Mouse (Mus musculus) hindbrain, postnatal 0 days (tissue): Measurements from ENCODE around the gene Ddb2. TPM values are rescaled to one million over a fixed set of nuclear protein-coding genes. Genes with fewer than 3 reads are reported as not detected.

ENCODE experiments used
- ATAC-seq: fragments of 200-750 bp; cut with Nextera tagmentation; 2 replicates; pipeline ENCODE4 v1.8.0; 2017; ENCODE audit warnings: mild to moderate bottlenecking, moderate TSS enrichment, moderate library complexity
- DNase-seq: peaks from one replicate; pipeline ENCODE4 v3.0.0-alpha.2; 2015; ENCODE audit warnings: low spot score
- H3K27ac ChIP-seq: fragments of 300-500 bp; sonication (generic); 2 replicates; pipeline ENCODE4 v1.5.1; 2014; ENCODE audit warnings: mild to moderate bottlenecking
- H3K27me3 ChIP-seq: fragments of 300-500 bp; sonication (generic); 2 replicates; pipeline ENCODE4 v1.6.1; 2014; ENCODE audit warnings: low read length, mixed read lengths; ENCODE audit not compliant: insufficient read depth
- H3K36me3 ChIP-seq: fragments of 300-500 bp; sonication (generic); 2 replicates; pipeline ENCODE4 v1.6.1; 2014; ENCODE audit warnings: low read length, mixed read lengths; ENCODE audit not compliant: insufficient read depth
- H3K4me1 ChIP-seq: fragments of 300-500 bp; sonication (generic); 2 replicates; pipeline ENCODE4 v1.6.1; 2014; ENCODE audit warnings: antibody characterized with exemption, low read length, mixed read lengths; ENCODE audit not compliant: insufficient read depth
- H3K4me2 ChIP-seq: fragments of 300-500 bp; sonication (generic); 2 replicates; pipeline ENCODE4 v1.6.1; 2014; ENCODE audit warnings: low read depth, mild to moderate bottlenecking, low read length, moderate library complexity, mixed read lengths
- H3K4me3 ChIP-seq: fragments of 300-500 bp; sonication (generic); 2 replicates; pipeline ENCODE4 v1.5.1; 2014; ENCODE audit warnings: low read length
- H3K9ac ChIP-seq: fragments of 300-500 bp; sonication (generic); replicated peaks from 2 replicates; pipeline ENCODE4 v1.6.1; 2014; ENCODE audit warnings: mild to moderate bottlenecking, low read length, moderate library complexity, mixed read lengths
- H3K9me3 ChIP-seq: fragments of 300-500 bp; sonication (generic); 2 replicates; pipeline ENCODE4 v1.6.1; 2016; ENCODE audit warnings: low read length, mixed read lengths
- CTCF ChIP-seq: IDR thresholded peaks from 2 replicates; pipeline ENCODE4 v1.5.1; 2016; ENCODE audit warnings: antibody characterized with exemption, control low read depth, low read depth
- WGBS: fragments of 180-500 bp; shearing (Covaris S2); extraction: QIAGEN DNeasy Blood & Tissue Kit; methylation state at CpG from one replicate; pipeline ENCODE4 v1.1.7; 2014; 5-methylcytosine and 5-hydroxymethylcytosine counted together
- polyA plus RNA-seq: library from polyadenylated mRNA; unstranded; fragments of >200 nt; fragmentation: Nextera tagmentation; extraction: Ambion mirVana; gene quantifications from 2 replicates; pipeline ENCODE4 v1.2.1, GENCODE M21; 2015
- total RNA-seq: library from RNA; depleted of rRNA; stranded (reverse); fragments of >200 nt; gene quantifications from 2 replicates; pipeline ENCODE4 v1.2.3, GENCODE M21; 2014

Ddb2 gene
- total and polyA plus RNA-seq, 2 experiments from 2014 or later = 11.3 to 11.5 TPM

GRCm38 (mm10) chr2:91179825-91180224 is 57.0 kb downstream of the Ddb2 start:
- DNase-seq (no peak), ATAC-seq (no peak)
- no peak overlapping the region for H3K4me3 ChIP-seq
- 0 out of 2 replicates have a peak, but pooled peaks cover 12% of the 10 kb centered on the region for H3K4me1 ChIP-seq
- H3K9ac ChIP-seq = no peak overlapping the region
- no peak overlapping the region for H3K27ac ChIP-seq
- peaks cover 27% of the 10 kb centered on the region for H3K36me3 ChIP-seq
- H3K4me2 ChIP-seq = no peak overlapping the region
- TF ChIP-seq CTCF = no peak
- no peaks in the 10 kb centered on the region for H3K27me3 ChIP-seq
- 36% methylated on average over 4 of the region's 4 CpGs for WGBS
- H3K9me3 ChIP-seq = no peaks in the 10 kb centered on the region

DNA sequence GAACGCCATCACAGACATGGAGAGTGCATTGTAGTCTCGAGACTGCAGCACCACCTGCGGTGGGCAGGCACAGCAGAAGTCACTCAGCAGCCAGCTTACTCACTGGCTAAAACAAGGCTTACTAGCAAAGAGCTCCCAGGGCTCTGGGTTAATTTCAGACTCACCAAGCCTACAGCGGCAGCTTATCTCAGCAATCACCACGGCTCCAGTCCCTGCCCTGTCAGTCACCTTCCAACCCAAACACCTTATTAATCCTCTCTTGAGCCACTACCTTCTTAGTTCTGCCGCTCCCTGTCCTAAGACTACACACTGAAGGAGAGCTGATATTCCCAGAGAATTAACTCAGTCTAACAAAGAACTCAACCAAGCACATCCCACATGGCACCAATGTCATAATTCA is 60.5 kb downstream of the Ddb2 start:
- Histone ChIP-seq H3K4me3 (no peak overlapping the region), H3K4me2 (no peak overlapping the region), H3K4me1 (0 out of 2 replicates have a peak, but pooled peaks cover 6% of the 10 kb centered on the region), H3K36me3 (peaks cover 53% of the 10 kb centered on the region), H3K9me3 (no peaks in the 10 kb centered on the region), H3K9ac (no peak overlapping the region), H3K27me3 (no peaks in the 10 kb centered on the region), H3K27ac (no peak overlapping the region)
- no peak for DNase-seq
- no peak for TF ChIP-seq CTCF
- no peak for ATAC-seq
- WGBS = 80% methylated on average over 6 of the region's 6 CpGs

DNA sequence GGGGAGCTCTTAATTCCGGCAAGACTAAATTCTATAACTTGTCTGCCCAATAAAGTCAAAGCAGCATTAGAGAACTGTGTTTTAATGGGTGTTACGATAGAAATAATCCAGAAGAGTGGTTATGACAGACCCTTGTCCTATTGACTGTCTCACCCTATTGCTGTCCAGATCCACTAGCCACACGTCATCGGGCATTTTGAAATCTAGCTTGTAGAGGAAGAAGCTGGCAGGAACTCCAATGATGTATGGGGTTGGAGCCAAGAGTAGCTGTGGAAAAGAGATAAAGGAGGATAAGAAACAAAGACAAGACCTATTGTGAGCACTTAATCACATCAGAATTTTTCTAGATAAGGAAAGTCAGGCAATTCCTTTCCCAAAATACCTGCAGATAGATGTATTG is 61.3 kb downstream of the Ddb2 start:
- DNase-seq = no peak
- Histone ChIP-seq H3K4me1 (0 out of 2 replicates have a peak, but pooled peaks cover 6% of the 10 kb centered on the region), H3K27ac (no peak overlapping the region), H3K9me3 (no peaks in the 10 kb centered on the region), H3K4me2 (no peak overlapping the region), H3K36me3 (peaks cover 56% of the 10 kb centered on the region), H3K9ac (no peak overlapping the region), H3K4me3 (no peak overlapping the region), H3K27me3 (no peaks in the 10 kb centered on the region)
- 87% methylated on average over 4 of the region's 4 CpGs for WGBS
- no peak for TF ChIP-seq CTCF
- no peak for ATAC-seq

GRCm38 (mm10) chr2:91169587-91170322 is 67.0 kb downstream of the Ddb2 start:
- no peak for DNase-seq
- no peaks in the 10 kb centered on the region for H3K4me1 ChIP-seq
- H3K9me3 ChIP-seq = no peaks in the 10 kb centered on the region
- WGBS = 83% methylated on average over 25 of the region's 25 CpGs
- H3K36me3 ChIP-seq = peaks cover 78% of the 10 kb centered on the region
- H3K4me2 ChIP-seq = no peak overlapping the region
- H3K4me3 ChIP-seq = no peak overlapping the region
- TF ChIP-seq CTCF = no peak
- H3K9ac ChIP-seq = no peak overlapping the region
- H3K27ac ChIP-seq = no peak overlapping the region
- ATAC-seq = no peak
- no peaks in the 10 kb centered on the region for H3K27me3 ChIP-seq

GRCm38 (mm10) chr2:91167629-91168028 is 69.2 kb downstream of the Ddb2 start:
- Histone ChIP-seq H3K9me3 (no peaks in the 10 kb centered on the region), H3K27ac (no peak overlapping the region), H3K4me2 (no peak overlapping the region), H3K9ac (no peak overlapping the region), H3K27me3 (no peaks in the 10 kb centered on the region), H3K4me3 (no peak overlapping the region), H3K4me1 (no peaks in the 10 kb centered on the region), H3K36me3 (peaks cover 78% of the 10 kb centered on the region)
- DNase-seq = no peak
- 77% methylated on average over 4 of the region's 4 CpGs for WGBS
- no peak for TF ChIP-seq CTCF
- no peak for ATAC-seq

DNA sequence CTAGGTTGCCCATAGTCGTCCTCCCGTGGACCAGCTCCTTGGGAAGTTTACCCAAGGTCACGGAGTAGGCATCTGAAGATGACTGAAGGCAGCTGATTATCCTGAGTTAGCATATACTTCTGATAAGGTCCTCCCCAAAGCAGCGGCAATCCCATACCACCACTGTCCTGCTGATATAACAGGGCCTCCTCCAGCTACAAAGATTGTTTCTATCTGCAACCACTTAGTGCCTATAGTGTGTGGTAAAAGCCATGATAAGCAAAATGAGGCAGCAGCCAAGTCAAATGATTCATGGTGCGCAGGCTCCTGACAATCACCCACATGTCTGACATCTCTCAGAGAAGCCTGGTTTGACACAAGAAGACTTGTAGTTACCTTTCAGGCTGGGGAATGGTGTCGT is 71.8 kb downstream of the Ddb2 start:
- Histone ChIP-seq H3K36me3 (peaks cover 86% of the 10 kb centered on the region), H3K4me3 (no peak overlapping the region), H3K27me3 (no peaks in the 10 kb centered on the region), H3K9me3 (no peaks in the 10 kb centered on the region), H3K9ac (no peak overlapping the region), H3K27ac (no peak overlapping the region), H3K4me1 (no peaks in the 10 kb centered on the region), H3K4me2 (no peak overlapping the region)
- no peak for ATAC-seq
- no peak for TF ChIP-seq CTCF
- no peak for DNase-seq
- WGBS = 94% methylated on average over 6 of the region's 6 CpGs

- H3K4me2 ChIP-seq = no peak overlapping the region
- no peak overlapping the region for H3K4me3 ChIP-seq
- ATAC-seq (no peak), DNase-seq (no peak)
- no peak overlapping the region for H3K9ac ChIP-seq
- H3K9me3 ChIP-seq = no peaks in the 10 kb centered on the region
- H3K36me3 ChIP-seq = peaks cover 79% of the 10 kb centered on the region
- TF ChIP-seq CTCF = no peak
- WGBS = 91% methylated on average over 5 of the region's 5 CpGs
- H3K4me1 ChIP-seq = no peaks in the 10 kb centered on the region
- no peak overlapping the region for H3K27ac ChIP-seq
- no peaks in the 10 kb centered on the region for H3K27me3 ChIP-seq
Observed at GRCm38 (mm10) chr2:91163532-91163931, 73.2 kb downstream of the Ddb2 start.
